Mouse (Mus musculus) embryonic facial prominence, embryonic 12.5 days (tissue): ENCODE data around the gene Slc9a2. TPM values are rescaled to one million over a fixed set of nuclear protein-coding genes. Genes with fewer than 3 reads are reported as not detected.

Source experiments
- ATAC-seq: fragments of 200-750 bp; cut with Nextera tagmentation; 2 replicates; pipeline ENCODE4 v1.8.0; 2017; ENCODE audit not compliant: insufficient number of reproducible peaks, insufficient read depth, low FRiP score, low TSS enrichment
- H3K27ac ChIP-seq: fragments of 300-500 bp; sonication (generic); 2 replicates; pipeline ENCODE4 v1.5.1; 2016; ENCODE audit warnings: mild to moderate bottlenecking
- H3K27me3 ChIP-seq: fragments of 300-500 bp; sonication (generic); 2 replicates; pipeline ENCODE4 v1.6.1; 2016; ENCODE audit warnings: mild to moderate bottlenecking, moderate library complexity
- H3K36me3 ChIP-seq: fragments of 300-500 bp; sonication (generic); 2 replicates; pipeline ENCODE4 v1.6.1; 2016; ENCODE audit warnings: mild to moderate bottlenecking
- H3K4me1 ChIP-seq: fragments of 300-500 bp; sonication (generic); 2 replicates; pipeline ENCODE4 v1.6.1; 2016
- H3K4me2 ChIP-seq: fragments of 300-500 bp; sonication (generic); replicated peaks from 2 replicates; pipeline ENCODE4 v1.6.1; 2016; ENCODE audit warnings: mild to moderate bottlenecking, moderate library complexity
- H3K4me3 ChIP-seq: fragments of 300-500 bp; sonication (generic); 2 replicates; pipeline ENCODE4 v1.5.1; 2016; ENCODE audit warnings: mild to moderate bottlenecking
- H3K9ac ChIP-seq: fragments of 300-500 bp; sonication (generic); 2 replicates; pipeline ENCODE4 v1.6.1; 2016; ENCODE audit warnings: mild to moderate bottlenecking, moderate library complexity
- H3K9me3 ChIP-seq: fragments of 300-500 bp; sonication (generic); 2 replicates; pipeline ENCODE4 v1.6.1; 2016; ENCODE audit warnings: mild to moderate bottlenecking, moderate library complexity
- WGBS: fragments of 180-500 bp; shearing (Covaris S2); methylation state at CpG from one replicate; pipeline ENCODE4 v1.1.7; 2016; 5-methylcytosine and 5-hydroxymethylcytosine counted together
- polyA plus RNA-seq: library from polyadenylated mRNA; unstranded; fragments of >200 nt; fragmentation: Nextera tagmentation; extraction: Ambion mirVana; gene quantifications from 2 replicates; pipeline ENCODE4 v1.2.1, GENCODE M21; 2016

Slc9a2 gene
- polyA plus RNA-seq, 1 experiment from 2014 or later: 0.12 TPM

DNA sequence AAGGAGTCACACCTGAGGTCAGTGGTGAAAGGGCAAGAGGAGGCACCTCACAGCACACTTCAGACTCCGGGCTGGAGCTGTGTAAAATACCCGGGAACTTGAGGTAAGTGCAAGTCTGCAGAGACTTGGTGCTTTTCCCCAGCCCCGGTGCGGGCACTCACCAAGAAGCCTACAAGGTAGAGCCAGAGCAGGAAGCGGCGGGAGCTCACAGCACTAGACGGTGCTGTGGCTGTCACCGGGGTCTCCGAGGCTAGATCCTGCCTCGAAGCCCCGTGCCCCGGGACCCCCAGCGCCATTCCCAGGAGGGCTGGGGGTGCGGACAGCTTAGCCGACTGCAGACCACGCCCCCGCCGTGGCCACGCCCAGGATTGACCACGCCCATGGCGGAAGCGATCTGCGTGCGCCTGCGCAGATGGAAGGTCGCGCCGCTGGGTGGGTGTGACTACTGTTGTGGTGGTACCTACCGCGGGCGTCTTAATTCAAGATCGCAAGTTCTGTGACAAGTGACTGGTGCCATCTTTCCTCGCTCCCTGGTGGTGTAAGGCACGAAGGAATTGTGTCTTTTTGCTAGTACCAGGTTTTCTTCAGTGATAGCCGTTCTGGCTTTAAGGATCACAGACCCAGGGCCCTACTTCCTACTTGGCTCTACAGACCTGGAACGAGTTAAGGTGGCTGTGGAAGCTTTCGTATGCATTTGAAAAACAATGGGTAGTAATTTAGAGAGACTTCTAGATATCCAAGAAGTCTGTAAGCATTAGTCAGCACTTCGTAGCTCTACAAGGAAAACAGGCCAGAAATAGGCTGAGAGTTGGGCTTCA is 110.2 kb downstream of the Slc9a2 start, which contains the start of gene Mfsd9:
Mfsd9 (minus strand) TSS at position 364 of the 818 bp plus-strand sequence.
- Histone ChIP-seq H3K4me1 (peaks cover 7% of the 10 kb centered on the region), H3K9me3 (no peaks in the 10 kb centered on the region), H3K4me3 (peak within 1 kb of the TSS; percentile 65), H3K4me2 (peak within 1 kb of the TSS; percentile 68), H3K36me3 (no peaks in the 10 kb centered on the region), H3K27ac (0 out of 2 replicates have a peak within 1 kb of the TSS, but pooled peaks have one; percentile 36), H3K9ac (peak within 1 kb of the TSS; percentile 50), H3K27me3 (no peaks in the 10 kb centered on the region)
- ATAC-seq: peak; percentile 83
- WGBS: 3% methylated on average over 38 of the region's 38 CpGs

DNA sequence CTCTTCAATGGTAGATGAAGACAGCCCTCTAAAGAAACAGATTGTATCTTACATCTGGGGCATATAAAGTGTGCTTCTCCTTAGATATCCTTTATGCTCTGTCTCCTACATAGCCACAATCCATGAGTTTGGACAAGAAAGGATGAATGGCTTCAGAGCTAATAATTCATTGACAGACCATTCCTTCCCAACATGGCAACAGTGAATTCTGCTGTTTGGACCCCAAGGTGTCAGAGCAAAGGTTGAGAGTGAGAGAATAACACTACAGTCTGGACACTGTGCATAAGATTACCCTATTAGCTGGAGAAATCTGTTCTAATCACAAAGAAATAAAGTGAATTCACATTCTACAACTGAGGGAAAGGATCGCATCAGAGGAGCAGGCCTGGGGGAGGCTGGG is 115.1 kb downstream of the Slc9a2 start:
- Histone ChIP-seq H3K4me2 (no peak overlapping the region), H3K4me1 (no peaks in the 10 kb centered on the region), H3K9me3 (no peaks in the 10 kb centered on the region), H3K36me3 (no peaks in the 10 kb centered on the region), H3K27ac (no peak overlapping the region), H3K27me3 (no peaks in the 10 kb centered on the region), H3K4me3 (no peak overlapping the region), H3K9ac (no peak overlapping the region)
- ATAC-seq: no peak
- WGBS: 94% methylated on average over 1 of the region's 1 CpGs

DNA sequence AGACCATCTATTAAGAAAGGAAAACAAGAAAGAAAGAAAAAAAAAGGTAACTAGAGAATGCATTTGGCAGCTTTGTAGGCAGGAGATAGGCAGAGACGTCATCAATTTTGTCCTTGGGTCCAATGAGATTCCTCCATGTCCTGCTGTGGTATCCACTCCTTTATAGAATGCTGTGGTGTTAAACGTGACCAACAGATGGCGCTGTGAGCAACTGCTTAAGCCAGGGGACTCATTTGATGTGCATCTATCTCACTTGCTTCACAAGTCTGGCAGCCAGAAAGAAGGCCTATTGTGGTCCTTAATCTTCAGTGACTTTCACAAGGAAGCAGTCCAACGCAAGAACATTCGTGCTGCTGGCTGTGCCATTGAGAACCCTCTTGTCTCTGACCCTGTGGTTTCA is 117.0 kb downstream of the Slc9a2 start:
- H3K9ac ChIP-seq: no peak overlapping the region
- H3K4me3 ChIP-seq: no peak overlapping the region
- no peak for ATAC-seq
- H3K9me3 ChIP-seq: no peaks in the 10 kb centered on the region
- no peak overlapping the region for H3K27ac ChIP-seq
- H3K36me3 ChIP-seq: no peaks in the 10 kb centered on the region
- 16% methylated on average over 5 of the region's 5 CpGs for WGBS
- no peaks in the 10 kb centered on the region for H3K27me3 ChIP-seq
- H3K4me2 ChIP-seq: no peak overlapping the region
- no peaks in the 10 kb centered on the region for H3K4me1 ChIP-seq

- no peak for ATAC-seq
- Histone ChIP-seq H3K9me3 (no peaks in the 10 kb centered on the region), H3K27ac (no peak overlapping the region), H3K27me3 (no peaks in the 10 kb centered on the region), H3K4me2 (no peak overlapping the region), H3K9ac (no peak overlapping the region), H3K4me3 (no peak overlapping the region), H3K36me3 (no peaks in the 10 kb centered on the region), H3K4me1 (no peaks in the 10 kb centered on the region)
- 92% methylated on average over 8 of the region's 8 CpGs for WGBS
These were observed 118.7 kb downstream of the Slc9a2 start for GRCm38 (mm10) chr1:40799121-40799520.

GRCm38 (mm10) chr1:40800908-40801307 is 120.5 kb downstream of the Slc9a2 start:
- Histone ChIP-seq H3K36me3 (no peaks in the 10 kb centered on the region), H3K27me3 (no peaks in the 10 kb centered on the region), H3K9me3 (no peaks in the 10 kb centered on the region), H3K27ac (no peak overlapping the region), H3K9ac (no peak overlapping the region), H3K4me1 (no peaks in the 10 kb centered on the region), H3K4me2 (no peak overlapping the region), H3K4me3 (no peak overlapping the region)
- no peak for ATAC-seq
- WGBS: 85% methylated on average over 5 of the region's 5 CpGs

GRCm38 (mm10) chr1:40802759-40803158 is 122.4 kb downstream of the Slc9a2 start:
- no peak for ATAC-seq
- H3K36me3 ChIP-seq: no peaks in the 10 kb centered on the region
- no peak overlapping the region for H3K27ac ChIP-seq
- no peak overlapping the region for H3K9ac ChIP-seq
- no peak overlapping the region for H3K4me3 ChIP-seq
- no peaks in the 10 kb centered on the region for H3K27me3 ChIP-seq
- no peaks in the 10 kb centered on the region for H3K4me1 ChIP-seq
- no peaks in the 10 kb centered on the region for H3K9me3 ChIP-seq
- H3K4me2 ChIP-seq: no peak overlapping the region
- WGBS: 22% methylated on average over 3 of the region's 3 CpGs

- Histone ChIP-seq H3K9ac (no peak overlapping the region), H3K4me3 (no peak overlapping the region), H3K36me3 (no peaks in the 10 kb centered on the region), H3K27ac (no peak overlapping the region), H3K9me3 (no peaks in the 10 kb centered on the region), H3K4me1 (no peaks in the 10 kb centered on the region), H3K4me2 (no peak overlapping the region), H3K27me3 (no peaks in the 10 kb centered on the region)
- no peak for ATAC-seq
- 86% methylated on average over 12 of the region's 12 CpGs for WGBS
These were observed 123.7 kb downstream of the Slc9a2 start for GRCm38 (mm10) chr1:40804118-40804517.

GRCm38 (mm10) chr1:40805351-40805750 is 125.0 kb downstream of the Slc9a2 start, which contains the start of gene Tmem182:
TSS of gene Tmem182 (plus strand) at chr1:40805601.
- no peaks in the 10 kb centered on the region for H3K27me3 ChIP-seq
- no peak within 1 kb of the TSS for H3K4me3 ChIP-seq
- WGBS: 62% methylated on average over 9 of the region's 9 CpGs
- no peaks in the 10 kb centered on the region for H3K36me3 ChIP-seq
- no peaks in the 10 kb centered on the region for H3K4me1 ChIP-seq
- ATAC-seq: no peak
- H3K27ac ChIP-seq: no peak within 1 kb of the TSS
- no peak within 1 kb of the TSS for H3K9ac ChIP-seq
- no peaks in the 10 kb centered on the region for H3K9me3 ChIP-seq
- H3K4me2 ChIP-seq: no peak within 1 kb of the TSS

- Histone ChIP-seq H3K4me1 (no peaks in the 10 kb centered on the region), H3K4me3 (no peak overlapping the region), H3K27me3 (no peaks in the 10 kb centered on the region), H3K9me3 (no peaks in the 10 kb centered on the region), H3K36me3 (no peaks in the 10 kb centered on the region), H3K9ac (no peak overlapping the region), H3K4me2 (no peak overlapping the region), H3K27ac (no peak overlapping the region)
- ATAC-seq: no peak
- 90% methylated on average over 11 of the region's 11 CpGs for WGBS
These were observed 125.5 kb downstream of the Slc9a2 start for GRCm38 (mm10) chr1:40805891-40806290.

DNA sequence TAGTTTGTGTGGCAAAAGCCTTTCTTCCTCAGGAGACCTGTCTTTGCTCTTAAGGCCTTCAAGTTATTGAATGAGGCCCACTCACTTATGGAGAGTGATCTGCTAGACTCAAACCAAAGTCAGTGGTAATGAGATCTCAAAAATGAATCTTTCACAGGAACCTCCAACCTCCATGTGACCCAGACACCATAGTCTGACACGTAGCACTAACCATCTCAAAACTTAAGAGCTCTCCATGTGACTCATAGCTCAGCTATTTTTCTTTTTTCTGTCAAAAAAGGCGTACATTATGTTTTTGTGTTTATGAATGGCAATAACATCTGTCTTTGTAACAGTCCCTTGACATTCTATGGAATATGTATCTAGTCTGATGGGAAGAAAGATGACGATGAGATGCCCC is 128.3 kb downstream of the Slc9a2 start:
- H3K9me3 ChIP-seq: no peaks in the 10 kb centered on the region
- H3K4me1 ChIP-seq: no peaks in the 10 kb centered on the region
- WGBS: 84% methylated on average over 3 of the region's 3 CpGs
- no peak overlapping the region for H3K4me2 ChIP-seq
- H3K36me3 ChIP-seq: no peaks in the 10 kb centered on the region
- no peak for ATAC-seq
- H3K27ac ChIP-seq: no peak overlapping the region
- H3K9ac ChIP-seq: no peak overlapping the region
- no peaks in the 10 kb centered on the region for H3K27me3 ChIP-seq
- H3K4me3 ChIP-seq: no peak overlapping the region

DNA sequence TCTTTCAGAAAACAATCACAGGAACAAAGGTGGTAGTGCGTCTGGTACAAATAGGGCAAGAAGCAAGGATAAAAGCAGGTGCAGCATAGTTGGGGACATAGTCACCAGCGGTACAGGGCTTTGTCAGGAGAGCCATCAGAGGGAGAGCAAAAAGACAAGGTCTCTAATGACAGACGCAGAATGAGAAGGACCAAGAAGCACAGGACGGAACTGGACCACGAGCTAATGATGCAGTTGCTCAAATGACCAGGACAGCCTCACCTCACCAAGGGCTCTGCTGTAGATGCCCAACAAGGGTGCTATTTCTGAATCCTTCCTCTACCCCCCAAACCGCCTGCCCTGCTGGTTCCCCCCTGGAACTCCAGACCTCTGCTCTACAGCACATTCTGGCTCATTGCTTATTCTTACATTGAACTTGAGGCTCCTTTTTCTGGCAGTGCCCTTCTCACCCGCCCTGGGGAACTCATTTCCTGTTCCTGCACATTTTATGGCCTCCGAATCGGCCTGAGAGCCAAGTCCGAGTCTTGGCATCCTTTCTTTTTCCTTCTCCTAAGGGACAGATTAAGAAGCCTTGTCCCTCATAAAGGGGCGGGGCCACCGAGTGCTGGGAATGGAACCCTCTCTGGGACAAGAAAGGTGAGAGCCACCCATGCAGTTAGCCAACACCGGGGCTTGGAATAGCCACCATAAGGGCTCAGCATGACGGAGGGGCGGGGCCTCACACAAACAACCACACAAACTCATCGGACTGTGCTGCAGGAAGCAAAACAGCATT is 134.9 kb downstream of the Slc9a2 start:
- H3K36me3 ChIP-seq: no peaks in the 10 kb centered on the region
- H3K27me3 ChIP-seq: no peaks in the 10 kb centered on the region
- H3K4me2 ChIP-seq: no peak overlapping the region
- 62% methylated on average over 16 of the region's 16 CpGs for WGBS
- no peak overlapping the region for H3K4me3 ChIP-seq
- H3K27ac ChIP-seq: no peak overlapping the region
- no peak overlapping the region for H3K9ac ChIP-seq
- no peaks in the 10 kb centered on the region for H3K4me1 ChIP-seq
- no peaks in the 10 kb centered on the region for H3K9me3 ChIP-seq
- ATAC-seq: no peak
